Mouse (Mus musculus) liver, embryonic 15.5 days (tissue): Measurements from ENCODE around the gene Lemd1. TPM values are rescaled to one million over a fixed set of nuclear protein-coding genes. Genes with fewer than 3 reads are reported as not detected.
A peak's percentile ranks its signal among the peaks of the same experiment; 100 is the strongest.

ENCODE experiments used
- ATAC-seq: fragments of 200-750 bp; cut with Nextera tagmentation; 2 replicates; pipeline ENCODE4 v1.8.0; 2017; ENCODE audit warnings: moderate number of reproducible peaks, mild to moderate bottlenecking, moderate library complexity; ENCODE audit not compliant: insufficient read depth
- H3K27ac ChIP-seq: fragments of 300-500 bp; sonication (generic); replicated peaks from 2 replicates; pipeline ENCODE4 v1.5.1; 2015; ENCODE audit warnings: mild to moderate bottlenecking, inconsistent platforms
- H3K27me3 ChIP-seq: fragments of 300-500 bp; sonication (generic); 2 replicates; pipeline ENCODE4 v1.6.1; 2015; ENCODE audit warnings: mild to moderate bottlenecking, inconsistent platforms
- H3K36me3 ChIP-seq: fragments of 300-500 bp; sonication (generic); replicated peaks from 2 replicates; pipeline ENCODE4 v1.6.1; 2015; ENCODE audit warnings: moderate library complexity, mild to moderate bottlenecking, inconsistent platforms
- H3K4me1 ChIP-seq: fragments of 300-500 bp; sonication (generic); replicated peaks from 2 replicates; pipeline ENCODE4 v1.6.1; 2015; ENCODE audit warnings: inconsistent platforms
- H3K4me2 ChIP-seq: fragments of 300-500 bp; sonication (generic); 2 replicates; pipeline ENCODE4 v1.6.1; 2015; ENCODE audit warnings: moderate library complexity, mild to moderate bottlenecking, inconsistent platforms
- H3K4me3 ChIP-seq: fragments of 300-500 bp; sonication (generic); replicated peaks from 2 replicates; pipeline ENCODE4 v1.5.1; 2015; ENCODE audit warnings: mild to moderate bottlenecking, inconsistent platforms
- H3K9ac ChIP-seq: fragments of 300-500 bp; sonication (generic); 2 replicates; pipeline ENCODE4 v1.6.1; 2015; ENCODE audit warnings: moderate library complexity, mild to moderate bottlenecking, inconsistent platforms
- H3K9me3 ChIP-seq: fragments of 300-500 bp; sonication (generic); replicated peaks from 2 replicates; pipeline ENCODE4 v1.6.1; 2016; ENCODE audit warnings: inconsistent platforms
- WGBS: fragments of 180-500 bp; shearing (Covaris S2); methylation state at CpG from one replicate; pipeline ENCODE4 v1.1.7; 2015; ENCODE audit warnings: mixed read lengths; ENCODE audit not compliant: insufficient replicate concordance; 5-methylcytosine and 5-hydroxymethylcytosine counted together
- polyA plus RNA-seq: library from polyadenylated mRNA; unstranded; fragments of >200 nt; fragmentation: Nextera tagmentation; extraction: Ambion mirVana; gene quantifications from 2 replicates; pipeline ENCODE4 v1.2.1, GENCODE M21; 2015

Lemd1 gene
- polyA plus RNA-seq, 1 experiment from 2014 or later = not detected

- Histone ChIP-seq H3K27ac (no peak overlapping the region), H3K4me1 (peaks cover 4% of the 10 kb centered on the region; the same call in 1 of the 2 replicates), H3K36me3 (no peaks in the 10 kb centered on the region), H3K9ac (no peak overlapping the region), H3K27me3 (peaks cover 35% of the 10 kb centered on the region), H3K4me3 (no peak overlapping the region), H3K4me2 (no peak overlapping the region), H3K9me3 (no peaks in the 10 kb centered on the region)
- 7% methylated on average over 12 of the region's 12 CpGs for WGBS
- no peak for ATAC-seq
Observed at GRCm38 (mm10) chr1:132168115-132168767, 23.0 kb upstream of the Lemd1 start.

GRCm38 (mm10) chr1:132170698-132171097, 20.5 kb upstream of the Lemd1 start:
- H3K9ac ChIP-seq = no peak overlapping the region
- no peak overlapping the region for H3K4me3 ChIP-seq
- 19% methylated on average over 6 of the region's 6 CpGs for WGBS
- no peaks in the 10 kb centered on the region for H3K36me3 ChIP-seq
- H3K27ac ChIP-seq = no peak overlapping the region
- H3K4me1 ChIP-seq = peaks cover 4% of the 10 kb centered on the region; the same call in 1 of the 2 replicates
- H3K9me3 ChIP-seq = no peaks in the 10 kb centered on the region
- ATAC-seq = no peak
- H3K27me3 ChIP-seq = peaks cover 18% of the 10 kb centered on the region
- no peak overlapping the region for H3K4me2 ChIP-seq

GRCm38 (mm10) chr1:132171619-132172018, 19.6 kb upstream of the Lemd1 start:
- no peak overlapping the region for H3K9ac ChIP-seq
- WGBS = 18% methylated on average over 2 of the region's 2 CpGs
- no peaks in the 10 kb centered on the region for H3K9me3 ChIP-seq
- H3K27ac ChIP-seq = no peak overlapping the region
- H3K36me3 ChIP-seq = no peaks in the 10 kb centered on the region
- H3K27me3 ChIP-seq = peaks cover 18% of the 10 kb centered on the region
- no peak overlapping the region for H3K4me3 ChIP-seq
- no peak for ATAC-seq
- H3K4me1 ChIP-seq = peaks cover 4% of the 10 kb centered on the region; the same call in 1 of the 2 replicates
- no peak overlapping the region for H3K4me2 ChIP-seq

- 41% methylated on average over 4 of the region's 4 CpGs for WGBS
- Histone ChIP-seq H3K27ac (no peak overlapping the region), H3K4me1 (peaks cover 9% of the 10 kb centered on the region), H3K9ac (no peak overlapping the region), H3K4me3 (no peak overlapping the region), H3K36me3 (no peaks in the 10 kb centered on the region), H3K9me3 (no peaks in the 10 kb centered on the region), H3K27me3 (peaks cover 75% of the 10 kb centered on the region), H3K4me2 (no peak overlapping the region)
- ATAC-seq = no peak
Observed at GRCm38 (mm10) chr1:132186303-132186702, 4.9 kb upstream of the Lemd1 start.

GRCm38 (mm10) chr1:132188442-132189066, 2.7 kb upstream of the Lemd1 start:
- no peak overlapping the region for H3K4me2 ChIP-seq
- no peak overlapping the region for H3K27ac ChIP-seq
- no peak for ATAC-seq
- no peak overlapping the region for H3K9ac ChIP-seq
- H3K4me3 ChIP-seq = no peak overlapping the region
- WGBS = 27% methylated on average over 9 of the region's 9 CpGs
- H3K4me1 ChIP-seq = peaks cover 9% of the 10 kb centered on the region
- H3K9me3 ChIP-seq = no peaks in the 10 kb centered on the region
- peaks cover 83% of the 10 kb centered on the region for H3K27me3 ChIP-seq
- no peaks in the 10 kb centered on the region for H3K36me3 ChIP-seq

GRCm38 (mm10) chr1:132189231-132189630, 2.0 kb upstream of the Lemd1 start:
- H3K27ac ChIP-seq = no peak overlapping the region
- H3K4me1 ChIP-seq = peaks cover 9% of the 10 kb centered on the region
- H3K4me3 ChIP-seq = no peak overlapping the region
- no peak for ATAC-seq
- no peak overlapping the region for H3K4me2 ChIP-seq
- no peak overlapping the region for H3K9ac ChIP-seq
- H3K36me3 ChIP-seq = no peaks in the 10 kb centered on the region
- no peaks in the 10 kb centered on the region for H3K9me3 ChIP-seq
- peaks cover 83% of the 10 kb centered on the region for H3K27me3 ChIP-seq
- WGBS = 30% methylated on average over 4 of the region's 4 CpGs

- Histone ChIP-seq H3K27ac (no peak overlapping the region), H3K4me1 (peaks cover 9% of the 10 kb centered on the region), H3K9me3 (no peaks in the 10 kb centered on the region), H3K4me3 (peak overlapping the region; percentile 45), H3K36me3 (no peaks in the 10 kb centered on the region), H3K4me2 (peak overlapping the region; percentile 68), H3K27me3 (peaks cover 89% of the 10 kb centered on the region), H3K9ac (no peak overlapping the region)
- WGBS = 1% methylated on average over 50 of the region's 50 CpGs
- no peak for ATAC-seq
Observed at GRCm38 (mm10) chr1:132190040-132190513, 1.2 kb upstream of the Lemd1 start.

- Histone ChIP-seq H3K27ac (no peak overlapping the region), H3K4me2 (peak overlapping the region; percentile 68), H3K9me3 (no peaks in the 10 kb centered on the region), H3K36me3 (no peaks in the 10 kb centered on the region), H3K4me3 (peak overlapping the region; percentile 45), H3K4me1 (peaks cover 9% of the 10 kb centered on the region), H3K27me3 (peaks cover 95% of the 10 kb centered on the region), H3K9ac (no peak overlapping the region)
- no peak for ATAC-seq
- WGBS = under 1% methylated on average over 61 of the region's 62 CpGs
Observed at GRCm38 (mm10) chr1:132190621-132191092, 574 bp upstream of the Lemd1 start.

- H3K27ac ChIP-seq = no peak overlapping the region
- 10% methylated on average over 16 of the region's 16 CpGs for WGBS
- H3K4me3 ChIP-seq = no peak overlapping the region
- ATAC-seq = no peak
- no peak overlapping the region for H3K4me2 ChIP-seq
- H3K9me3 ChIP-seq = no peaks in the 10 kb centered on the region
- no peak overlapping the region for H3K9ac ChIP-seq
- no peaks in the 10 kb centered on the region for H3K36me3 ChIP-seq
- H3K4me1 ChIP-seq = peaks cover 9% of the 10 kb centered on the region
- H3K27me3 ChIP-seq = peaks cover 100% of the 10 kb centered on the region
Observed at GRCm38 (mm10) chr1:132191786-132192680, 802 bp downstream of the Lemd1 start.

GRCm38 (mm10) chr1:132193806-132194205, 2.6 kb downstream of the Lemd1 start:
- ATAC-seq = no peak
- Histone ChIP-seq H3K27me3 (peaks cover 96% of the 10 kb centered on the region), H3K36me3 (no peaks in the 10 kb centered on the region), H3K9me3 (no peaks in the 10 kb centered on the region), H3K4me2 (no peak overlapping the region), H3K9ac (no peak overlapping the region), H3K27ac (no peak overlapping the region), H3K4me1 (peaks cover 9% of the 10 kb centered on the region), H3K4me3 (no peak overlapping the region)
- WGBS = 50% methylated on average over 3 of the region's 3 CpGs

GRCm38 (mm10) chr1:132194624-132195023, 3.4 kb downstream of the Lemd1 start:
- no peak overlapping the region for H3K9ac ChIP-seq
- no peaks in the 10 kb centered on the region for H3K36me3 ChIP-seq
- H3K9me3 ChIP-seq = no peaks in the 10 kb centered on the region
- peaks cover 9% of the 10 kb centered on the region for H3K4me1 ChIP-seq
- H3K27me3 ChIP-seq = peaks cover 96% of the 10 kb centered on the region
- no peak overlapping the region for H3K4me2 ChIP-seq
- ATAC-seq = no peak
- no peak overlapping the region for H3K4me3 ChIP-seq
- H3K27ac ChIP-seq = no peak overlapping the region
- WGBS = 40% methylated on average over 3 of the region's 3 CpGs
